Mouse (Mus musculus): ENCODE data around the gene Olfr63. TPM values are rescaled to one million over a fixed set of nuclear protein-coding genes. Genes with fewer than 3 reads are reported as not detected.
"Not testable (repeated sequence)": the region's sequence is repeated elsewhere in the genome, so short reads cannot be mapped to it uniquely, and the experiment has no call there.

Olfr63 gene
- total RNA-seq (2021) = under 1 TPM in 1 of 2 experiments, not detected in 1; 0.06 TPM

GRCm38 (mm10) chr17:33264376-33264775 is at the start of gene Olfr63:
TSS of gene Olfr63 (plus strand) at chr17:33264676.
- intact Hi-C loops (cut with DNase I) = no loop called here
- no peak for DNase-seq

- intact Hi-C loops (cut with DNase I) = no loop called here
- DNase-seq = no peak
Observed at GRCm38 (mm10) chr17:33221590-33221989, 42.9 kb upstream of the Olfr63 start, which contains the start of gene Olfr1564. TSS of gene Olfr1564 (minus strand) at chr17:33221690.

GRCm38 (mm10) chr17:33236646-33237045 is 27.8 kb upstream of the Olfr63 start:
- DNase-seq; intact Hi-C loops (cut with DNase I): not testable (repeated sequence)

DNA sequence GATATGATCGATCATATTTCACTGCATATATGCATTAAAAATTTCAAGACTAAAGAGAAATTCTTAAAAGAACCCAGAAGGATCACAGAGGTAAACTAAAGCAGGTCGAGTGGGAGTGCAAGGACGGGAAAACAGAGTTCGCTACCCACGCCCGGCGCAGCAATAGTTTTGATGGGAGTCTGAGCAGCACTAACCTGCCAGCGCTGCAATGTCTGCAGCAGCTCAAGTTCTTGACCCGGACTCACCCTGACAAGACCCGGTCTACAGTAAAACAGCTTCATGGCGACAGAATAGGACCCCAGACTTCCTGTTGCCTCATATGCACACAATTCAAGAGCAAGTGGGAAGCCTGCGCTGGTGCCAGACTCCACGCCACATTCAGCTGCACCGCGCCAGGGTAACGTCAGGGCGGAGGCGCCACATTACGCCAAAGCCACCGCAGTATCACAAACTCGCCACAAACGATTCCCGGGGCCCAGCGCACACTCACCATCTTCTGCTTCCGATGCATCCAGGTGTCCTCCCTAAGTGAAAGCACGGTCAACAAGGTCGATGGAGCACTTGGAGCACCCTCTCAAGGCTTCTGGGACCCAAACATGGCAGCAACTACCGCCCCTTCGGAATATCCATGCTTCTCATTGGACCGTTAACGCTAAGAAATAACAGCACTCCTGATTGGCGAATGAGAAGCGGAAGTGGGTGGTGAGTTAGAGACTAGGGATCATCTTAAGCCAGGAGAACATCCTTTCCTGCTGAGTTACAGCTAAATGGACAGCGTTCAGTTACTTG is 9.8 kb upstream of the Olfr63 start, which contains the start of gene Zfp955a:
Gene Zfp955a (minus strand): TSS at position 616 of the 789 bp plus-strand sequence.
- DNase-seq; intact Hi-C loops (cut with DNase I): not testable (repeated sequence)

- DNase-seq; intact Hi-C loops (cut with DNase I): not testable (repeated sequence)
Observed at GRCm38 (mm10) chr17:33255319-33255657, 9.2 kb upstream of the Olfr63 start.

DNA sequence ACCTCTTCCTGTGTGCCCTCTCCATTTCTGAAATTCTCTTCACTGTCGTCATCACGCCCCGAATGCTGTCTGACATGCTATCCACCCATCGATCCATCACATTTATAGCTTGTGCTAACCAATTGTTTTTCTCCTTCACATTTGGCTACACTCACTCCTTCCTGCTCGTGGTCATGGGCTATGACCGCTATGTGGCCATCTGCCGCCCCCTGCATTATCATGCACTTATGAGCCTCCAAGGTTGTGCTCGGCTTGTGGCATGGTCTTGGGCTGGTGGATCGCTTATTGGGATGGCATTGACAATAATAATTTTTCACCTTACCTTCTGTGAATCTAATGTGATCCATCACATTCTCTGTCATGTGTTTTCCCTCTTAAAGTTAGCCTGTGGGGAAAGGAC is 4.4 kb downstream of the Olfr63 start:
- DNase-seq = no peak
- intact Hi-C loops (cut with DNase I) = no loop called here

DNA sequence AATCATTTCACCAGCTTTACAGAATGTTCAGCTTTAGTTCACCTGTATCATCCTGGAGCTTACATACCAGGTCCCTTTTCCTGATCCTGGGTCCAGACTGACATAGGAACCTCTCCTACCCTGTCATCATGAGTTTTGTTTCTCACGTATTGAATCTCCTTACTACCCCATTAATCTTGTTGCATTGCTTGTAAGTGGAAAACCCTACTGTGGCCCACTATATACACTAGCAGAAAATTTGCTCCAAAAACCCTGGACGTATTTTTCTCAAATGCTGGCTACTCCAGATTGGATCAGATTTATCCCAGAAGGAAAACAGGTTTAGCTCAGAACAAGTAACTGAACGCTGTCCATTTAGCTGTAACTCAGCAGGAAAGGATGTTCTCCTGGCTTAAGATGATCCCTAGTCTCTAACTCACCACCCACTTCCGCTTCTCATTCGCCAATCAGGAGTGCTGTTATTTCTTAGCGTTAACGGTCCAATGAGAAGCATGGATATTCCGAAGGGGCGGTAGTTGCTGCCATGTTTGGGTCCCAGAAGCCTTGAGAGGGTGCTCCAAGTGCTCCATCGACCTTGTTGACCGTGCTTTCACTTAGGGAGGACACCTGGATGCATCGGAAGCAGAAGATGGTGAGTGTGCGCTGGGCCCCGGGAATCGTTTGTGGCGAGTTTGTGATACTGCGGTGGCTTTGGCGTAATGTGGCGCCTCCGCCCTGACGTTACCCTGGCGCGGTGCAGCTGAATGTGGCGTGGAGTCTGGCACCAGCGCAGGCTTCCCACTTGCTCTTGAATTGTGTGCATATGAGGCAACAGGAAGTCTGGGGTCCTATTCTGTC is 24.8 kb downstream of the Olfr63 start, which contains the start of gene Zfp955b:
Gene Zfp955b (plus strand): TSS at position 506 of the 837 bp plus-strand sequence.
- intact Hi-C loops (cut with DNase I); DNase-seq: not testable (repeated sequence)

DNA sequence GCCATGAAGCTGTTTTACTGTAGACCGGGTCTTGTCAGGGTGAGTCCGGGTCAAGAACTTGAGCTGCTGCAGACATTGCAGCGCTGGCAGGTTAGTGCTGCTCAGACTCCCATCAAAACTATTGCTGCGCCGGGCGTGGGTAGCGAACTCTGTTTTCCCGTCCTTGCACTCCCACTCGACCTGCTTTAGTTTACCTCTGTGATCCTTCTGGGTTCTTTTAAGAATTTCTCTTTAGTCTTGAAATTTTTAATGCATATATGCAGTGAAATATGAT is 25.3 kb downstream of the Olfr63 start:
- intact Hi-C loops (cut with DNase I) = not testable (repeated sequence)

More for the DNA sequence above, 25.3 kb downstream of the Olfr63 start:
- not testable (repeated sequence) for DNase-seq

Other genes with a start within 250 kb of the Olfr63 start
- 10 to 100 TPM; 24.5 to 25.6 TPM for gene Zfp763, start 231.3 kb upstream of the Olfr63 start, total RNA-seq (2021)
- gene 4921501E09Rik, start 196.6 kb upstream of the Olfr63 start, total RNA-seq (2021) = not detected
- gene Zfp563, start 175.4 kb upstream of the Olfr63 start, total RNA-seq (2021) = 10 to 100 TPM; 28.2 to 32.1 TPM
- under 1 TPM; 0.38 to 0.91 TPM for gene Morc2b, start 125.0 kb upstream of the Olfr63 start, total RNA-seq (2021)
- gene Olfr55, start 96.2 kb upstream of the Olfr63 start, total RNA-seq (2021) = not detected
- gene Olfr239, start 73.4 kb upstream of the Olfr63 start, total RNA-seq (2021) = not detected
- under 1 TPM; 0.30 to 0.40 TPM for gene Olfr1564, start 43.0 kb upstream of the Olfr63 start, total RNA-seq (2021)
- 10 to 100 TPM; 16.9 to 17.5 TPM for gene Zfp955a, start 9.5 kb upstream of the Olfr63 start, total RNA-seq (2021)
- 10 to 100 TPM; 26.3 to 35.5 TPM for gene Zfp955b, start 24.9 kb downstream of the Olfr63 start, total RNA-seq (2021)
- 10 to 100 TPM; 35.2 to 41.8 TPM for gene Zfp81, start 94.2 kb downstream of the Olfr63 start, total RNA-seq (2021)
- 10 to 100 TPM; 13.7 to 14.9 TPM for gene Zfp101, start 130.0 kb downstream of the Olfr63 start, total RNA-seq (2021)
- gene Actl9, start 168.2 kb downstream of the Olfr63 start, total RNA-seq (2021) = not detected

Data from left cerebral cortex, postnatal 4 days (tissue).